ENCODE assay signal across 9 mouse cellular contexts in the genomic region with DNA sequence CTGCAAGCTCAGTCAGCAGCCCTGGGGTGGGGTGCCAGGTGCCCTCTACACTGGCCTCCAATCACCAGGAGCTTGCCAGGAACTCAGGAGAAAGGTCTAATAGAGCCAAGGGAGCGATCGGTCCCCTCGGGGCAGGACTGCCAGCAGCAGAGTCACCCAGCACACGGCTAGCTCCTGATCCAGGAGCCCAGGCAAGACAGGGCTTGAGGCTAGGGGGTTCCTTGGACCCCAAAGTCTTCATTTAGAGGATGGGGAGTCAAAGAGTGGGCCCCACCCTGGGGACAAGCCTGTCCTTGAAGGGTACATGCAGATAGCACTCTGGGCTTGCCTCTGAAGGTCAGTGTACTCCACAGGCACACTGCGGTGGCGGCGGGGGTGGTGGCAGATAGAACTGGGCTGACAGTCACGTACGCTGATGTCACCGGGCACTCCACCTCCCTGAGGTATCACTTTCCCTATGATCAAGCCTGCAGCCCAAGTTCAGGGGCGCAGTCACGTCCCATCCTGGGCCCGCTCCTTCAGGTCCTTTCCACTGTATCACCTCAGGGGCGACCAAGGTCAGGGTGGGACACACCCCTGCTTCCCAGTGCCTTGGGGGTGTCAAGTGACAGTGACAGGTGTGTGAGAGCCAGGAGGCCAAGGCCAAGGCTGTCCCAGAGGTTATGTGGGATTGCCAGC.
A peak's percentile ranks its signal among the peaks of the same experiment; 100 is the strongest.
DNase-seq lines count a peak whose midpoint lies in the region; ATAC-seq and TF ChIP-seq lines count a peak whose summit lies in the region.
"Had no signal": no experiment of that assay in that cellular context is flagged by ENCODE, and none has a peak within 500 bp of the region (broad histone marks: within the 10 kb centered on the region; RNA-seq: fewer than 3 reads in every experiment).

No protein-coding gene starts in this region.

- no peak overlapping the region for H3K27ac ChIP-seq in kidney, postnatal 0 days
- H3K27ac ChIP-seq: limb, embryonic 12.5 days had no signal

- no peaks in the 10 kb centered on the region for H3K36me3 ChIP-seq in kidney, postnatal 0 days (ENCODE audit: insufficient read depth, low read length)
- H3K36me3 ChIP-seq: limb, embryonic 12.5 days had no signal

- no peak for DNase-seq in kidney, postnatal 0 days (ENCODE audit: low spot score)
- no peak for DNase-seq in kidney, postnatal 36 days
- peak; percentile 74 for DNase-seq in adrenal gland, postnatal 10 days
- peak; percentile 79 for DNase-seq in gastrocnemius, postnatal 25 days
- peak; percentile 53 to 54 for DNase-seq in heart, postnatal 14 days
- DNase-seq in spleen, adult 18-20 months = no peak
- DNase-seq in cerebellum, postnatal 36 days = no peak
- DNase-seq in cerebellum, postnatal 10 days = no peak

- WGBS in kidney, postnatal 0 days = 82% methylated on average over 14 of the region's 14 CpGs

- H3K4me1 ChIP-seq in kidney, postnatal 0 days (replicated peaks; ENCODE audit: insufficient read depth, low read length) = no peaks in the 10 kb centered on the region

- 0 out of 2 replicates have a peak, but pooled peaks have one; percentile 31 for ATAC-seq in kidney, postnatal 0 days (replicated peaks; ENCODE audit: low FRiP score, low read depth)

- H3K27me3 ChIP-seq in kidney, postnatal 0 days (ENCODE audit: insufficient read depth, low read length) = no peaks in the 10 kb centered on the region
- H3K27me3 ChIP-seq: limb, embryonic 12.5 days had no signal

- no peak for TF ChIP-seq CTCF in kidney, postnatal 0 days (IDR thresholded peaks at IDR 0.05; ENCODE audit: low read depth)

- no peak overlapping the region for H3K4me2 ChIP-seq in kidney, postnatal 0 days (ENCODE audit: low read length)
- H3K4me2 ChIP-seq: limb, embryonic 12.5 days had no signal

- H3K9ac ChIP-seq in kidney, postnatal 0 days (ENCODE audit: low read depth, low read length) = no peak overlapping the region

- H3K4me3 ChIP-seq in kidney, postnatal 0 days (replicated peaks; ENCODE audit: low read depth, low read length) = no peak overlapping the region
- H3K4me3 ChIP-seq: limb, embryonic 12.5 days had no signal

- no peaks in the 10 kb centered on the region for H3K9me3 ChIP-seq in kidney, postnatal 0 days (replicated peaks; ENCODE audit: low read length)

- intact Hi-C loops in heart, postnatal 14 days (cut with DNase I) = loop anchor here (1.0 to 5.0 kb wide), 3 partner anchors 116 to 284 kb away; partner anchors contain the start of genes 1600014C23Rik and Vegfa

Comparison
In these comparisons a context has a peak if more than half of its experiments do, and no peak if none do; other contexts are left out.
1. DNase-seq: peak in adrenal gland, postnatal 10 days (single experiment), gastrocnemius, postnatal 25 days (single experiment) and heart, postnatal 14 days (2 of 2); none in kidney, postnatal 0 days (single experiment), kidney, postnatal 36 days (0 of 2), spleen, adult 18-20 months (0 of 2), cerebellum, postnatal 36 days (0 of 2) and cerebellum, postnatal 10 days (0 of 2).